Mouse (Mus musculus): ENCODE data around the gene Cfap46. TPM values are rescaled to one million over a fixed set of nuclear protein-coding genes. Genes with fewer than 3 reads are reported as not detected.

The Cfap46 gene
- total RNA-seq, 2 experiments from 2014 or later = 1.8 to 3.5 TPM

DNA sequence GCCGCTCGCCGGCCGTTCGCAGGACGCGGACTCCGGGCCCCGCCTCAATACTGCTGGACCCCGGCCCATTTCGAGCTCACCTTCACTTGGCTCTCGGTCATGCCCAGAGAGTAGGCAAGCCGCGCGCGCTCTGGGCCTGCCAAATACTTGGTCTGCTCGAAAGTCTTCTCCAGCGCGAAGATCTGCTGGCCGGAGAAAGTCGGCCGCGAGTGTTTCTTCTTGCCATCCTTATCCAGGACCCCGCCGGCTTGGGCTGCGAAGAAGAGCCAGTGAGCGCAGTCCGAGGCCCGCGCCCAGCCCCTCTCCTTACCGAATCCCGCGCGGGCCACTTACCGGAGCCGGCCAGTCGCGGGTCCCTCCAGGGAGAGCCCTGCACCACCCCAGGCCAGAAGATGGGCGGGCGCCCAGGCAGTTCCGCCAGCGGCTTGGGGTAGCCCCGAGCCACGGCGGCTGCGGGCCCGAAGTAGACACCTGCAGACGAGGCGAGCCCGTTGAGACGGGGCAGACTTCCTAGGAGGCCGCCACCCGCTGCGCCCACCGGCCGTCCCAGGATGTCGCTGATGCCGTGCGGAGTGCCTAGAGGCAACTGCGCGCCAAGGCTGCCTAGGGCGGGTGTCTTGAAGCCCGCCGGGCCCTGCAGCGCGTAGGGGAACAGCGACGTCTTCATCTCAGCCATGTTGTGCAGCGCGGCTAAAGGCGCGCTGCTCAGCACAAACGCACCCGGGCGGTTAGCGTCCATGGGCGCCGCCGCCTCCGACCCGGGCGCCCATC lies 101.6 kb downstream of the Cfap46 start:
- no peak for DNase-seq (ENCODE audit: extremely low spot score in 1 of 2, low spot score in 1 of 2)

DNA sequence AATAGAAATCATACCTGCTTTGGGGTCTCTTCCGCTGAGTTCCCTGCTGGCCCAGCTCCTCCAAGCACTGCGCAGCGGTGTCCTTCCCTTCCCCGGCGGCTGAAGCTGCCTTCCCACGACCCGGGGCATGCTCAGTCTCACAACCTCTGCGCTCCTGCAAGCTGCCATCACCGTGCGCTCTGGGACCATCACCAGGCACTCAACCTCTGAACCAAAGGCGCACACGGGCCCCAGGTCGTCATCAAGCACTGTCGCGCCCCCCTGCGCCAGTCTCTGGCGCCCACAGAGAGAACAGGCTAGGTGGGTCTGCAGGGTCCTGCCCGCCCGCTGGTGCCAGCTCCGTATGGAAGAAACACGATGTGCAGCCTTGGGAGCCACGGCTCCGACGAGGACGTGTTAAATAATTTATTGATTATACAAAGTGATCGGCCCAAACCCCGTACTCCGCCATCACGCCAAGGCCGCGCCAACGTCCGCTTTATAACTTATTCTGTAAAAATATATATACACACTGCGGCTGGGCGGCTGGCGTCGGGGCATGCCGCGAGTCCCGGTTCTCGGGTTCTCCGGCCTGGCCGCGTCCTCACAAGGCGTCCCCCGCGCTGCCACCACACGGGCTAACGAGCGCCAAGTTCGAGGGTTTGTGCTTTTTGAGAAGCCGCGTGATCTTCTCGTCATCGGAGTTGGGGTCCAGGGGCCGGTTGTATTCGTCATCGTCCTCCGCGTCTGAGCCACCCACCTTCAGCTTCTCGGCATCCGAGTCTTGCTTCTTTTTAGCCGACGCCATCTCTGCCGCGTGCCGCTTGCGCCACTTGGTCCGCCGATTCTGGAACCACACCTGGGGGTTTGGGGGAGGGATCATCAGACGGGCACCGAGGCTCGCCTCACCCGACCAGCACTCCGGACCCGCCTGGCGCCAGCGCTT lies 102.5 kb downstream of the Cfap46 start:
- no peak for DNase-seq (ENCODE audit: extremely low spot score in 1 of 2, low spot score in 1 of 2)

DNA sequence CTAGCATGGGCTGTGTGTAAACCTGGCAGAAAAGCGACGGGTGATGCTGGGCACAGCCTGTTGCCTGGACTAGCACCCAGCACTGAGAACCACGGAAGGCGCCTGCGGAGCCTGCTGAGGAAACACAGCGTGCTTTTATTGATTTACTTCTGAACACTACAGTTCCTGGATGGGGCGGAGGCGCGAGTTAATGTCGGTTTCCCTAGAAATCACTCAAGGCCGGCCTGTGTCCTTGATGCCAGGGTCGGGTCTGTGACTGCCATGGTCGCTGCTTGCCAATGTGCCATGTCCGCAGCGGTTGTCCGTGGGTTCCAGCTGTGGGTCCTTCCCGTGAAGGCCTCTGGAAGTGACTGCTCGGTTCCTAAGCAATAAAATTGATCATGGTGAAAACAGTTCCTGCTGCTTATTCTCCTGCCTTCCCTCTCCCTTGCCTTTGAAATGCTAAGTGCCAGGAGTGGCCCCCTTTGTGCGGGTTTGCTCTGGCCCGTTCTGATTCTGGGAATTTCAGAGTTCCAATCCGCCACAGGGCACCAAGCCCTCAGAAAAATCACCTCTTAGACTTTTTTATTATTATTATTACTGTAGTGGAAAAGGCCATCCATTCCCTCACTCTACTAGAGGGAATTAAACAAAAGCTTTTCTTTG lies 104.2 kb downstream of the Cfap46 start:
- no peak for DNase-seq (ENCODE audit: extremely low spot score in 1 of 2, low spot score in 1 of 2)

DNA sequence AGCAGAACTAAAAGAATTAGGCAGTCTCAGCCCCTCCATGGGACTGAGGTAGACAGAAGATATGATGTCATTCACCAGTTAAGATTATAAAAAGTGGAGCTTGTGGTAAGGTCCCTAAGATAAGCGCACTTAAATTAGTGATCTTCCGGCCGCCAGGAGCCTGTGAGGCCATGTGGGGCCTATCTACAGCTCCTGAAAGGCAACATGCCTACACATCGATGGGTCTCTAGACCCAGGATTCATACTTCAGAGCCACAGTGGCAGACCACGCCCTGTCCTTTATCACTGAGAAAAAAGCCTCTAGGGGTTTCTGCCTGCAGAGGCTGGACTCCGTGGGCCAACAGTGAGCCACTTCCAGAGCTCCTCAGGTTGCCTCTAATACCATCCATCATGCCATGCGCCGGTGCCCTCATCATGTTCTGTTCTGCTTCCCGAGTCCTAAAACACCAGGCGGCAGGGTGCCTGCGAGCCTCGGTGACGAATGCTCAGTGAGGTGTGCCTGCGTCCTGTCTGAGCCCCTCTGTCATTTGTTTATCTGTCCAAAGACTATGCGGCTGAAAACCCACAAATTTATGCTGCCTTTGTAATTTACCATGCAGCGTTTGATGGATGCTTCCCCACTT lies 107.4 kb downstream of the Cfap46 start:
- no peak for DNase-seq (ENCODE audit: extremely low spot score in 1 of 2, low spot score in 1 of 2)

DNA sequence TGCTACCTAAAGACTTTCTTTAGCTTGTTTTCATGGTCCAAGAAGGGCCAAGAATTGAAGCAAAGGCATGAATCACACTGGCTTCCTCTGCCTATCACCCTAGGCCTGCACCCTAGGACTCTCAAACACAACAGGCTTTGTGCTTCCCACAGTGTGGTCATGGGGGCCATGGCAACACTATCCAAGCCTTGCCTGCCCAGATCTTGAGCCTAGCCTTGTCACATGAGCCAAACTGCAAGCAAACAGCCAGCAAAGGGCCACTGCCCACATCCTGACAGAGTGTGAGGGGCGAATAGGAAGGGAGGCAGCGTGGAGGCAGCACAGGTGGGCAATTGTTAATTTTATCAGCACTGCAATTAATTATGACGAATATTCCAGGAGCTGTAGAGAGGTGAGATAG lies 111.0 kb downstream of the Cfap46 start:
- no peak for DNase-seq (ENCODE audit: extremely low spot score in 1 of 2, low spot score in 1 of 2)

DNA sequence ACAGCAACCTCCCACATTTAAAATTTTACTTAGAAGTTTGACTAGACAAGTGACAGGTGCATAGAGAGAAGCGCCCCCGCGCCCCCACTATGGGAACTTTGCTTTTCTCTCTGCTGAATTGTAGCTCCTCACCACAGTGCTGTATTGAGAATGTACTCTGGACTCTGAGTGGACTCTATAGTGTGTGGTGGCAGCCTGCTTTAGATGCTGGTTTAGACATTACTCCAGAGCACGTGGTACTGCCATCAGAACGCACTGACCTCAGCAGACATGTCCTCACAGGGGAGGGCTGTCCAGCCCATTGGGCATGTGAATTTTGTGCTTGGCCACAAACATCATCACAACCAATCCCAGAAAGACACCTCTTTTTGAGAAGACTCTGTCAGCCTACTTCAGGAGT lies 112.8 kb downstream of the Cfap46 start:
- no peak for DNase-seq (ENCODE audit: extremely low spot score in 1 of 2, low spot score in 1 of 2)

DNA sequence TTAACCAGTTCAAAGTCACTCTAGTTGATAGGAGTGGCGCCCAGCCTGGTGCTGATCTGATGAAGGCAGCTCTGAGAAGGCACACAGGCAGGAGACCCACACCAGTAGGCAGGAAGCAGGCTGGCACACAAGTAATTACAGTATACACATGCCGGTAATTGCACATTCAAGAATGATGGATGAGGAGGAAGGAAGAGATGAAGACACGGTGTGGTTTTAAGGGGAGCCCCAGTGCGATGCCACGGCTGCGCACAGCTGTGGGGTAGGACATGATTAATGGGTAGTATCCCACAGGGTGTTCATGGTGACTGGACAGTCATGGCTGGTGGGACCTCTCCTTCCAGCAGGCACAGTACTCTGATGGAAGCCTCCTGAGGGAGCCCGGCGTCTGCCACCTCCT lies 117.1 kb downstream of the Cfap46 start:
- DNase-seq (ENCODE audit: extremely low spot score in 1 of 2, low spot score in 1 of 2) = no peak

DNA sequence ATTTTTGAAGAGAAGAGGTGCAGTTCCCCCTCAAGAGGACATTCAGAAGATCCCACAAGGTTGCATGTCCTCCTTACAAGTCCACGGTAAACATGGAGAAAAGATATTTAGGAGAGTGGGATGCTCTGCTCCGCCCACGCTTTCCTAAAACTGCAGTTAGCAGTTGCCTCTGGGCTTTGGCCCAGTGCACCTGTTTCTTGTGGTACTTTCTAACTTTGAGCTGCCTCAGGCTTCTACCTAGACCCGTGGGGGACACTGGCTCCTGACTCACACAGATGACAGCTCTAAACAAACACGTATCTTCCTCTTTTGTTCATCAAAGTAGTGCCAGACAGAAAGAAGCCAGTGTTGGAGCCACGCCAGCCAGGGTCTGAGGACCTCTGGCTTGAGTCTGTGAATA lies 117.6 kb downstream of the Cfap46 start:
- DNase-seq (ENCODE audit: extremely low spot score in 1 of 2, low spot score in 1 of 2) = no peak

DNA sequence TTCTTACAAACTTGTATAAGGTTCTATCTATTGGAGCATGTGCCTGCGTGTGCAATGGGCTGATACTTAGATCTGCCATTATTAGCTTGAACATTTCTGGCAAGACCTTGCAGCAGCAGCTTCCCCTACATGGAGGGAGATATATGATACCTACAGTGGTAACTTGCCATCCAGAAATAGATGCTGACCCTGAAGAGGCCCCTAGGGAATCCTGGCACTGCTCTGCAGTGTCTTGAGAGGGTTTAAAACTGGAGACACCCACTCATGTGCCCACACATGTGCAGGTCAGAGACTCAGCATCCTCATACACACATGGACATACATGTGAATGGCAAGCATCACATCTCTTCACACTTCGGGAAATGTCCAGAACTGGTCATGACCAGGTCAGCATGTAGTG lies 119.5 kb downstream of the Cfap46 start:
- DNase-seq (ENCODE audit: extremely low spot score in 1 of 2, low spot score in 1 of 2) = no peak

DNA sequence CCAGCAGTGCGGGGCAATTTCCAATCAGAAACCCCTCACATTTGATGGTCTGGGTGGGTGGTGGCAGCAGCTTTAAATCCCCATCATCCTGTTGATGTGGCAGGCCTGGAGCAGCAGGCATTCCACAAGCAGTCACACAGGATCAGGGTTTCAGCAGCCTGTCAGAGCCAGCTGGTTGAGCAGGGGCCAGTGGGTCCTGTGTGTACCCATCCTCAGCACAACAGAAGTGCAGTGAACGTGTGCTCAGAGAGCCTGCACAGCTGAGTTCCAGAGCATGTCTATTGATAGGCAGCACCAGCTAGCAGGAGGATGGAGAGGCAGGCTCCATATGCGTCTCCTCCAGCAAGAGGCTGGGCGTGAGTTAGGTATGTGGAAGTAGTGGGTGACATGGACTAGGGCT lies 120.2 kb downstream of the Cfap46 start:
- no peak for DNase-seq (ENCODE audit: extremely low spot score in 1 of 2, low spot score in 1 of 2)

DNA sequence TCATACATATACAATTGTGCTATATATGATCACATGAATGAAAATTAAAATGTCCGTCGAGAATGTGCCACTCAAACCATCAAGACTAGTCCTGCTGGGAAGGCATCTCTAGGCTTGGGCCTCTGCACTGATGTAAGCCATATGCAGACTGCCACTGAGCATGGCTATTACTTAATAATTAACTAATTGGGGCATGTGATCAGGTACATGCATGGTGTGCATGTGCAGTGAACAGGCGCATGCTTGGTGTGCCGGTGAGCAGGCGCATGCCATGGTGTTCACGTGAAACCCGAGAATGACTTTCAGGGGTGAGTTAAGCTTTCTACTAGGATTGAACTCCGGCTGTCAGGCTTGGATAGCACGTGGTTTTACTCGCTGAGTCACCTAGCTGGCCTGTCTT lies 124.0 kb downstream of the Cfap46 start:
- no peak for DNase-seq (ENCODE audit: extremely low spot score in 1 of 2, low spot score in 1 of 2)

DNA sequence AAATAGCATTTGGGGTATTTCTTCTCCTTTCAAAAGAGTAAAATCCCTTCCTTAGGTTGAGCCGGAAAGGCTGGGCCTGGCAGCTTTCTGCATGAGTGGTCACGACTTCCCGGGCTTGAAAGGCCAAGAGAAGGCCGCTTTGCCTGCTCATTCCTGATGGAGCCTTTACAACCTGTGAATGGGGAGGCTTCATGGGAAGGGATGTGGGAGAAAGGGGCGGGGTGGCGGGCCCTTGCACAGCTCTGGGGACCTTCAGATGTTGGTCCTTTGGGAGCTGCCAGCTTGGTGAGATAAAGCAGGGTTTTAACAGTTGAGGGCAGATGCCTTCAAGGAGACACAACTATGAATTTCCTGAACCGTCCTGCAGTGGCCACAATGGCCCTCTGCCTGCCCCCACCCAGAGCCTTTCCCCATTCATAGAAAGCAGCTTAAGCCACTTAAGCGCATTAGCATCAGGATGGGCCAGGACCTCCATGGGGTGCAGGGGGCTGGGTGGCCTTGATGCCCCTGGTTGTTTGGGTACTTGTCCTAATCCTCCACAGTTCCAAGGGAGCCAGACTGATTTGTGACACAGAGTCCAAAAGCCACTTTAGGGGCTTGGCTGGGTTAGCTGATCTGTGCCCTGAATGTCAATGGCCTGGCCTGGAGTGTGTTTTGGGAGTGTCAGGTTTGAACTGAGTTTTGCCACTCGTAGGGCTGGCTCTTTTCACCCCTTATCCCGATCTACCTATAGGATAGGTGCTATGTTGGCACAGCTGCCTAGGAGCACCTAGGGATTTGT lies 126.7 kb downstream of the Cfap46 start:
- DNase-seq (ENCODE audit: extremely low spot score in 1 of 2, low spot score in 1 of 2) = no peak

DNA sequence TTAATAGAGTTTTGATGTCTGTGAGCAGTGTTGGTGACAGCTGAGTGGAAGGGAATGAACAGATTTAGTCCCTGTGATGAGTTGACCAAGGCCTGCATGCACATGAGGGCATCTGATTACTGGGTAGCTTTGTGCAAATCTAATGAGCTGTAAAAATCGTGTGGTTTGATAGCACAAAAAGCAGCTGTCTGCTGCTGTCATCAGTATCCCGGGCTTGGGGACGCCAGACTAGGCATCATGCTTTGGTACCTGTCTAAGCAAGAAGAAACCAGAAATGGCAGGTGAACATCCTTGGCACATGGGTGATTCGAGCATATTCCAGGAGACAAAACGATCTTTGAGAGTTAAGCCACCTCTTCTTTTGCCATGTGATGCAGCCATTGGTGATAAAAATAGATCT lies 127.3 kb downstream of the Cfap46 start:
- no peak for DNase-seq (ENCODE audit: extremely low spot score in 1 of 2, low spot score in 1 of 2)

DNA sequence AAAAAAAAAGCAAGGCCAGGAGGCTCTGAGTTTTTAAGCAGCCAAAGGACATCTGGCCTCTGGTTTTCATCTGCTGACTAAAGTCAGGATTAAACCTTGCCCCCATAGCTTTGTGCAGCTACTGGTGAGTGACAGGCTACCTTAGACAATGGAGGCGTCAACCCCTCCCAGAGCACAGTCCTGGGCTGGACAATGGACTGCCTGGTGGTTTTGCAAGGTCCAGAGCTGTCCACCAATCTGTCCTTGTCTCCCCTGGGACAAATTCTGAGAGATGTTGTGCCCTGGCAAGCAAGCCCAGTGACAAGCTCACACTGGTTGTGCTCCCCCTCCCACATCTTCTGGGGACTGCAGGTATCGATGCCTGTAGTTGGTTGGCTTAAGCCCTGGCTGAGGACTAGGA lies 132.1 kb downstream of the Cfap46 start:
- no peak for DNase-seq (ENCODE audit: extremely low spot score in 1 of 2, low spot score in 1 of 2)

Other genes with a start within 250 kb of the Cfap46 start
- 10 to 100 TPM; 11.2 to 14.6 TPM for gene Nkx6-2, start 101.0 kb downstream of the Cfap46 start, total RNA-seq (2021)
- gene Adgra1, start 150.4 kb upstream of the Cfap46 start, total RNA-seq (2021) = 10 to 100 TPM; 52.4 to 54.7 TPM
- gene Kndc1, start 210.9 kb upstream of the Cfap46 start, total RNA-seq (2021) = 10 to 100 TPM; 90.1 to 95.0 TPM

Data from layer of hippocampus, postnatal 25 days (tissue).